Mouse (Mus musculus) skeletal muscle tissue, adult 2 months (tissue): Measurements from ENCODE around the gene Gcnt4.
"Not testable (repeated sequence)": the region's sequence is repeated elsewhere in the genome, so short reads cannot be mapped to it uniquely, and the experiment has no call there.

ENCODE experiments used
- DNase-seq: peaks from one replicate; pipeline ENCODE4 v3.0.0-alpha.2; 2012; ENCODE audit warnings: low read depth, low spot score

The Gcnt4 gene

DNA sequence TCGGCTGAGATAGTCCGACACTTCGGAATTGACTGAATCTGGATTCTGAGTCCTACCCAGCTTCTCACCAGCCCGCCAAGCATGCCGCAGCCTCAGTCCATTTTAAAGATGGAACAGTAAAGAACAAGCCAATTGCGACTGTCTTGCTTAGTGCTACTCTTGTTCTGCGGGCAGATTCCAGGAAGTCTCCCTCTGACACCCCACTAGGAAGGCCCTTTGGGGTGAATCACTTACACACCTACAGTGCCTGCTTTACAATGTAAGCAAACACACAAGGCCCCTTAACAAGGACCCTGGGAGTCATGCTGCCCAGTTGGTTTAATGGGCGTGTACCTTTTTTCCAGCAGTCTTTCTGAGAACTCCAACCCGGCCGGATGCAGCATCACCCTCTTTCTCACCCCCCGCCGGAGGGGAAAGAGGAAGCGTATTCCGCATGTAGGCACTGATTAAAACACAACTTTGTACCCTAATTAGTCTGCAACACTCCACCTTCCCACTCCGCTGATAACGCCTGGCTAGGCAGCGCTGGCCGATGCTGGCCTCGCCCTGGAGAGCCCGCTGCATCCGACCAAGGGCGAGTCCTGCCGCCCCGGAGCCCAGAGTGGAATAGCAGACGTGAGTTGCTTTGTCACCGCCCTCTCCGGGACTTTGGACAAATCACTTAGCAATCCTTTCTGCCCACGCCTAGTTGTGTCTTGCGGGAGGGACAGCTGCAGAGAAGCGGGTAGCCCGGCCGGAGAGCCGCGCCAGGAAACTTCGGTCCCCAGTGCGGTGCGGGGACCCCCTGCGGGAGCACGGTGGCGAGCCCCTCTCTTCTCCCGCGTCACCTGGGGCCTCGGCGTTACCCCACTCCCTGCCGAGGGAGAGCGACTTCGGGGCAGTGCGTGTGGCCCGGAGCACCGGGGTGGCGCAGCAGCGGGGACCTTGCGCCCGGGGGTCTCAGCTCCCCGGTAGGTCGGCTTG, at the start of gene Gcnt4:
TSS of gene Gcnt4 (plus strand) at position 691 of the 963 bp plus-strand sequence.
- peak; percentile 11 for DNase-seq

DNA sequence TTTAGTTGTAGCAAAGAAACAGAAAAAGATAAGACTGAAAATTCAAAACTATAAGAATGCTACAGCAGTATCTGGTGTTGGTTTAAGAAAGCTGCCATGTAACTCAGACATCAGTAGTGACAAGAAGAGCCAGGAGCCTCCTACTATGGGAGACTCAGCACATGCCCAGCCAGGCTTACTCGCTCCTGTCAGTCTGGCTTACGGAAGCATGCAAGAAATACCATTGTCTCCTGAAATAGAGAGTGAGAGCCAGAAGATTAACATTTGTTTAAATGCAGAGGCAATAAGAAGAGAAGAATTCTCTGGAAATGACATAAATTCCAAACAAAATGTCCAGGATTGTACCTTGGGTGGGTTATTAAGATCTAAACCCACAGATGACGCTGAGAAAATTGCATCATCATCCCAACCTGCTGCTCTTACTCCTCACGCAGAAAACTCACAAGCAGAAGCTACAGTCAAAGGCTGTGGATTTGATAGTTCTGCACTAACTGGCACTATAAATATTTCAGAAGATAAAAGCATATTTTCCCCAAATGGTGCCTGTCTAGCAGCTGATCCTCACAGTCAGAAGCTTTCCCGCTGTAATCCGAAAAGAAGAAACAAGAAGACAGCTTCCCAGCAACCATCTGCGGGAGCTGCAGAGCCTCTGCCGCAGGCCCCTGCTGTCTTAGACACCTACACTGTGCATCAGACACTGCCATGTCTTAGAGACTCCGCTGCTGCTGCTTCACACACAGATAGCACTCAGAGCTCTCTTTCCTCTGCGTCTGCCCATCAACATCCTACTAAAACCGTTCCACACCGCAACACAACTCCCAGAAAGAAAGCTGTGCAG, 46.0 kb upstream of the Gcnt4 start:
- no peak for DNase-seq

DNA sequence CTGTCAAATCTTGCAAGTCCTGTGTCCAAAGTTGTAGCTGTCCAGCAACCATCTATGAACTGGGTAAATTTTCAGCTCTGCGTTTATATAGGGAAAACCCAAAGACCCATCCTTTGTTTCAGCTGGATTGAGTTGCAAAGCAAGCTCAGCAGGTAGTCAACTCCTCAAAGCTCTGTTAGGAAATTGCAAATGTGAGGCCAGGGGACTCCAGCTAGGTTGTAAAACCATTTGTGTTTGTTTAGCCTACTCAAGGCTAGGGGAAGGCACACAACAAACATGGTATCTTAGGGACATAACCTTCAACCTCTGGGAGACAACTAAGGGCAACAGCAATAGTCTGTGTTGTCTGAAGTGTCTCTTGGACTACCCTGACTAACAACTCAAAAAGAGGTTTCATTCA, 40.0 kb upstream of the Gcnt4 start:
- no peak for DNase-seq

DNA sequence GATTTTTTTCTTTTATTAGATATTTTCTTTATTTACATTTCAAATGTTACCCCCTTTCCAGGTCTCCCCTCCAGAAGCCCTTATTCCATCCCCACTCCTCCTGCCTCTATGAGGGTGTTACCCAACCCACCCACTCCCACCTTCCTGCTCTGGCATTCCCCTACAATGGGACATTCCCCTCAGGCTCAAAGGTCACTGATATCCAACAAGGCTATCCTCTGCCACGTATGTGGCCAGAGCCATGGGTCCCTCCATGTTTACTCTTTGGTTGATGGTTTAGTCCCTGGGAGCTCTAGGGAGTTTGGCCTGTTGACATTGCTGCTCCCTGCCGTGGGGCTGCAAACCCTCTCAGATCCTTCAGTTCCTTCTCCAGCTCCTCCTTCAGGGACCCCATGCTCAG, 34.5 kb upstream of the Gcnt4 start:
- DNase-seq: no peak

DNA sequence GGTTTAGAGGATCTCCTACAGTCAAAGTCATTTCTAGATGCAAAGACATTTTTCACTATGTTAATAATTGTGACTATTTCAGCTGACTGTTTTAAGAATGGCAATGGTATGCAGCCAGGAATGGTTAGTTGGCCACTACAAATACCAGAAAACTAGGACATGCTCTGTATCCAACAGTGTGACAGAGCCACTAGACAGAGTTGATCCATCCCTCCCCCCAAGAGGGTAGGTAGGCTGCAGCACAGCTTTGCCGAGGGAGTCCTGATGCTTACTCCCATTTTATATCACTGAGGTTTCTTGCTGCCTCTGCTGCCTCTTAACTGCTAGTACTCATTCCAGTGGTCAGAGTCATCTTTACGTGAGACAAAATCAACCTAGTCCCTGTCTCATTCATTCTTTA, 29.3 kb upstream of the Gcnt4 start:
- DNase-seq: no peak

DNA sequence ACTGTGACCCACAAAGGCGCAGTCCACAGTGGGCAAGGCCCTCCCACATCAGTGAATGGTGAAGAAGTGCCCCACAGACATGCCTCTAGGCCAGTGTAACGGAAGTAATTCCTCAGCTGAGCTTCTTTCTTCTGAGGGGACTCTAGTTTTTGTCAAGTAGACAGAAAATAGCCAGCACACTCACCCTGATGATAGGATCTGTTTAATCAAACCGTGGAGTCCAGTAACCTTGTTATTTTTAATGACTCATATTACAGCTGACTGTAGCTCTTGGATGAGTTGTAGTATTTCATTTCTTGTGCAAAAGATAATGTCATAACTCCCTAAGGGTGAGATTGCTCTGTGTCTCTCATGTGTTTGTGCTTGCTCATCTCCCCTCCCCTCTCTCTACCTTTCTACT, 17.8 kb upstream of the Gcnt4 start:
- no peak for DNase-seq

DNA sequence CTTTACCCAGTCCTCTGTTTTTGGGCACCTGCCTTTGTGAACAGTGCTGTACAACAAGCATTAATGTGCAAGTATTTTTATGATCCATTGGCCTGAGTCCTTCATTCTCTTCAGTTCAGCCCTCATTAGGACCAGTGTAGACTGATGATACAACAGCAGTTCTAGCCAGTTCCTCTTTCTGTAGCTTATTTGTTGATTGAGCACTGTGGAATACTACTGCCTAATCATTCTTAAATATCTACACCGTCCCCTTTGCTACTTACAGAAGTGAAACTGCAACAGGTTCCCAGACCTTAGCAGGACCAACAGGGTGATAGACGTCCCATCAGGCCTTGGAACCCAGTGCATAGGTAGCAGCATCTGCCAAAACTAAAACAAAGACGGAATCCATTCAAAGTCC, 13.3 kb upstream of the Gcnt4 start:
- no peak for DNase-seq

DNA sequence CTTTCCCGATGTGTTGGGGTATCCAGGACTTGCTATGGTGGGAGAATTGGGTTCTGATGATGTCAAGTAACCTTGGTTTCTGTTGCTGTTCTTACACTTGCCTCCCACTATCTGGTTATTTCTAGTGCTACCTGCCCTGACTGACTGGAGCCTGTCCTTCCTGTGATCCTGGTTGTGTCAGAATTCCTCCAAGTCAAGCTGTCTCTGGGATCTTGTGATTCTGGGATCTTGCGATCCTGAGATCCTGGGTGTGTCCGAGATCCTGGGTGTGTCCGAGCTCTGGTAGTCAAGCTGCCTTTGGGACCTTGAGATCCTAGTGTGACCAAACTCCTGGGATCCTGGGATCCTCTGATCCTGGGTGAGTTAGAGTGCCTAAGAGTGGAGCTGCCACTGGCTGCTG, 1.4 kb upstream of the Gcnt4 start:
- DNase-seq: not testable (repeated sequence)

DNA sequence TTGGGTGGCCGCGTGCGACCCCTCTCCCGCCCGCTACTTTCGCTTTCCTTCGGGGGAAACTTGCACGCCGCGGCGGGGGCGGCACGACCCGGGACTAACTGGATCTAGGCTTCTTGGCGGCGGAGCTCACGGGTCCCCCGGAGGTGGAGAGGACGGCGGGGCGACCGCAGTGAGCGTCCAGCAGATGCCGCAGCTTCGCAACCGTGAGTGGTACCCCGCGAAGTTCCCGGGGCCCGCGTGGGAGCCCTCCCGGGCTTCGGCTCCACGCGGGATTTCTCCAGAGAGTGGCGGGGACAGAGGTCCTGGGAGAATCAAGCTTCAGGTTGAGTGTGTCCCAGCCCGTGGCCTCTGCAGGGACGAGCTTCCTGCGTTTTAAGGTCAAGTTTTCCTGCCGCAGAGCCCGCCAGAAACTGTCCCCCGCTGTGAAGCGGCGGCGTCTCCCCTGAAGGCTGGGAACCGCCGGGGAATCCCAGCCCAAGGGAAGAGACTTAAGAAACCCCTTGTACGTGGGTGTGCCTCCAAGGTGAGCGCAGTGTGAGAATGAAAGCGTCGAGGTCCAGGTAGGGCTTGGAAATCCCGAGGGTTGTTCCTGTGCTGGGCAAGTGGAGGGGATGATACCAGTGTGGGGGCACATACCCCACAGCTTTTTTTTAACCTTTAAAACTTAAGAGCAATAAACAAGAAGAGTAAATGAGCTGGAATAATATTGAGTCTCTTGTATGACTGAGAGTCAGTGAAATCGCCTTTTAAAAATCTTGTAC, 676 bp downstream of the Gcnt4 start:
- no peak for DNase-seq

DNA sequence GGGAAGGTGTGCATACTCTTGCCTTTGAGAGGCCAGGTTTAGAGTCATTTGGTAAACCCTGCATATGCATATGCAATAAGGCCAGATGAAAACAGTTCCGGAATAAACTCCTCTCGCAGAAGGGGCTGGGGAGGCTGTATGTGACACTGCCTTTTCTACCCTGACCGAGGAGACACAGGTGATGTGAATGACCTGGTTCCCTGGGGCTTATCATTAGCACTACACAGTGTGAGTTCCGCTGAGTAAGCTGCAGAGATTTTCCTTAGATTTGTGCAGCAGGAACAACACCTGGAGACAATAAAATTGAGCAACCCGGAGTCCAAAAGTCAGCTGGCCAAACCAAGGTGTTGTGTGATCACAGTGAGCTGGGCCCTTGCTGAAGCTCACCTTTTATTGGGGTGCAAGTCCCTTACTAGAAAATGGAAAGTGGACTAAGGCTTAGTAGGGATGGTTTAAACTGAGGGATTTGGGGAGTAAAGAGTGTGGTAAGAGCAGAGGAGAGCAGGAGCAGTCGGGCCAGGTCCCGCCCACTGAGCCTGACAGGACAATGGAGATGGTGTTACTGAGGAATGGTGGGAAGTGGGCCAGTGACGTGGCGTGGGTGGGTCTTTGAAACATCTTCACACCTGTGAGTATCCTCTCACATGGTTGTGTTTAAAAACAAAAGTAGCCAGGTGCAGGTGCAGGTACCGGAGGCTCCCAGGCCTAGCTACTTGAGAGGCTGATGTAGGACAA, 1.7 kb downstream of the Gcnt4 start:
- no peak for DNase-seq

DNA sequence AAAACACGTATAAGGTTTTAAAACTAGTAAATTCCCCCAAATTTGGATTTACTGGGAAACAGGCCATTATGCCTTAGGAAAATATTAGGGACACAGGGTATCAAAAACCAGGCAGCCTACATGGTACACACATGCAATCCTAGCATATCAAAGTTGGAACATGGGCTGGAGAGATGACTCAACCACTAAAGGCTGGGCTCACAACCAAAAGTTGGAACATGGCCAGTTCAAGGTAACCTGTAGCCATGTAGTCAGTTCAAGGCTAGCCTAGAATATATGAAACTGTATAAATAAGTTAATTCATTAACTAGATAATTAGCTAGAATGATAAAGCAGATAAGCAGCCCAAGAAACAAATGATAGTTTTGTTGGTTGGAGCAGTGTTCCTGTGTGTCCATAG, 3.3 kb downstream of the Gcnt4 start:
- no peak for DNase-seq

DNA sequence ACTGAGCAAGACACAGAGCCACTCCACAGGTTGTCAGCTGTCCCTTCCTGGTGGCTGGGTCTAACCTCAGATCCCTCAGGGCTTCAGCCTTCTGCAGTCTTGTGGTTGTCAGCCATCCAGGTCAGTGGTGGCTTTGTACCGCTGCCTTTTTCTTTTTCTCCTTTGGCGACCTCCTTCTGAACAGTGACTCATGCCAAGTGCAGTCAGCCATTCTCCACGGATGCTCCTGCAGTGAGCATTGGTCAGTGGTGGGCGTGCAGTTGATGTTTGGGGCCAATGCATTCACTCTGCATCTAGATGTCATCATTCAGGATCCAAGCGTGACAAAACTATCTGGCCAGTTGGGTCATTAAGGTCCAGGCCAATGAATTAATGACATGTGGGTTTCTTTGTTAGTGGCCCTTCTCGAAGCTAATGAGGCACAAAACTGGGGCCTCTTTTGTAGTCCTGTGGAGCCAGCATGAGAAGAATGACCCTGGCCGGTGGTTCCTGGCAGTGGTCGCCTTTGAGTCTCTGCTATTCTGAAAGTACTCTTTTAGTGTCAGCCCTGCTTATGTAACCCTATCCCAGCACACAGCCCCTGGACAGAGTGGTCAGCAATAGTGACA, 4.0 kb downstream of the Gcnt4 start:
- no peak for DNase-seq

DNA sequence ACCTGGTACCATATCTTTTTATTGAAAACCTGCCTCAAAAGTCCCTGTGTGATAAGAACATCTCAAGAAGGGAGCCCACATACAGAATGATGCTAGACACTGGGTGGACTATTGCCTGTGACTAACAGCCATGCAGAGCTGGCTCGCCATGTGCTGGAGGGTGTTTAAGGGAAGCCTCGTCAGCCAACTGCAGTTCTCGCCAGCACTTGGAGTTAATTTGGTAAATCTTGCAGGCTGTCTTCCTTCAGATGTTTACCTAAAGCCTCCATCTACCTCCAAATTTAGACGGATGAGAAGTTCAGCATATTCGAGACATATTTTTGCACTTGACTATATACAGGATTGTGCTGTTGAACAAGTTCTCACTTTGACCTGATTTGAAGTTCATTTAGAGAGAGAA, 8.3 kb downstream of the Gcnt4 start:
- no peak for DNase-seq

DNA sequence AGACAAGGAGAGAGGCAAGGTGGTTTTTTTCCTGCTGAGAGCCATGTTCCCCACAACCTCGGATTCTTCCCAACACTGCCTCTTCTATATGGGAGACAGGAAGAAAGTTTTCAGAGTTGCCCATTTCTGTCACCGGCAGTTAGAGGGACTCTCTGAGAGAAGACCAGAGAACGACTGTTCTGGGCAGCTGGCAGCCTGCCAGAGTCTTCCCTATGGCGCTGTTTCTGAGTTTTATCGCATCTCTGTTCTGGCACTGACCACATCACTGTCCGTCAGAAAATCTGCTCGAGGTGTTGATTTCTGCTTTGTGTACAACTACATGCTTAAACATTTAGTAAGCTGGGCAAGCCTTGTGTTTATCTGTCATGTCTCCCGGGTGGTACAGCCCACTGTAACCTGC, 8.9 kb downstream of the Gcnt4 start:
- DNase-seq: no peak

DNA sequence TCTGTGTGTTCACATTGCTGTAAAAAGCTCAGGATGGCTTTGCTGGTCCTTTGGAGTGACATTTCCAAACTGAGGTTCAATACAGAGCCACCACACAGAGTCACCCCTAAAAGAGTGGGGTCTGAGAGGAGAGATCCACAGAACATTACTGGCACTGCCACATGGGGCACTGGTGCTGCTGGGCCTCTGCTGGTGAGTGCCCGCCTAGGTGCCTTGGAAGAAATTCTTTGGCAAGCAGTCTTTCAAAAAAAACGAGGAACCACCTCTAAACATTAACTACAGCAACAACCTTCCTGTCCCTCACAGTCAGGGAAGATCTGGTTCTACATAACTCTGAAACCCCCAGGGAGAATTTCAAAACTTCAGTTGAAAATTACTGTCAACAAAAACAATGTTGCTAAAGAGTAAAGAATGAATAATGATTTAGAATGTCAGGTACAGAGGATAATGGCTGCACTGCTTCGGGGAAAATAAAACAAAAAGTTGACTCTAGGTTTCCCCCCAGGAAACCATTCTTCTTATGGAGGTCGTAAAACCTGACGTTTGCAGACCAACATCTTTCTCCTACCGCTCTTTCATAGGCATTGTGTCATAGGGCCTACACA, 11.8 kb downstream of the Gcnt4 start:
- no peak for DNase-seq

DNA sequence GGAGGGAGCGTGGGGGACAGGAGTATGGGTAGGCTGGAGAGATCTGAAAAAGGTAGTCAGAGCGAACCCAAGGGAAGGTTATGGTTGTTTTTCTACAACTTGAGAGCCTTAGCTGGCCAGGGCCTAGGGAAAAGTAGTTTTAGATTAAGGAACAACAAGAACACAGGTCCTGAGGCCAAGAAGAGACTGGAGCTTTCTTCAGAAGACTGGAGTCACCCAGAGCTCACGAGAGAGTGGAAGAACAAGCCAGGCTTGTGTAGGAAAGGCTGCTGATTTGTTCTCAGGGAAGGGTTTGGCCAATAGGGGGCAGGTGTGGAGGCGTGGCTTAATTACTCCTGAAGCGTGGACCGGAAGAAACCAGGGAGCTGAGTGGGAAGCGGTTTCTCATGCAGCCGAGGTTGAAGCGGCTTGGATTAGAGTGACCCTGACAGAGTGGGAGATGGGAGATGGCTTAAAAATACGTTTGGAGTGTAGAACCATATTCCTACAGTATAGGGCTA, 12.6 kb downstream of the Gcnt4 start:
- DNase-seq: no peak

DNA sequence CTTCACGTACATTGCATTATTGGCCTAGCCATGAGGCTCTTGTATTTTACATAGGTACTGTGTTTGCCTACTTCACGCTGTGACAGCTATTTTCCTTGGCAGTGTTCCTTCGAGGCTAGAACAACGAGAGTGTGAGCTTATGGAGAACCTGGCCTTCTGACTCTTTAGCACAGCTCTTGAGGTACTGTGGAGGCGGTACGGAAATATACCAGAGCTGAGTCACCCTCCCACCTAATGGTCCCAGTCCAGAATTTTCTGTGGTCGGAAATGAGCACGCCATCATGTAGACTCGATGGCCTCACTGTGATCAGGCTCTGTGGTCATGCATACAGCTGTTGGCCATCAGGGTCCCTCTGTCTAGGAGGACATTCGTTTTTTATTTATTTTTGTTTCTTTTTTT, 15.2 kb downstream of the Gcnt4 start:
- DNase-seq: no peak

DNA sequence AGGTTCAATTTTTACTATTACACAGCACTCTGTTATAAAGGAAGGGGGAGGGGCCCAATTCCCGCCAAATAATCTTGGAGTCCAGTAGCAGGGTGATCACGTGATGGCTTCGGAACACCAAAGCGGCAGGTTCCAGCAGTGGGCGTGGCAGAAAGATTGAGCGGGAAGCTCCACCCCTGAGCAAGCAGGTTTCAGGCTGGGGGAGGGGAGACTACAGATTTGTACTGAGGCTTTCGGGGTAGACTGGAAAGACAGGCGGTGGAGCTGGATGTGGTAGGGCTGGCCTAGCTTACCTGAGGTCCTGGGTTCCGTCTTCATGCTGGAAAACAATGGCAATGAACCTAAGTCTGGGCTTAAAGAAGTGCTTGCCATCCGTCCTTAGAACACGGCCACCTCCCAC, 17.0 kb downstream of the Gcnt4 start:
- not testable (repeated sequence) for DNase-seq

DNA sequence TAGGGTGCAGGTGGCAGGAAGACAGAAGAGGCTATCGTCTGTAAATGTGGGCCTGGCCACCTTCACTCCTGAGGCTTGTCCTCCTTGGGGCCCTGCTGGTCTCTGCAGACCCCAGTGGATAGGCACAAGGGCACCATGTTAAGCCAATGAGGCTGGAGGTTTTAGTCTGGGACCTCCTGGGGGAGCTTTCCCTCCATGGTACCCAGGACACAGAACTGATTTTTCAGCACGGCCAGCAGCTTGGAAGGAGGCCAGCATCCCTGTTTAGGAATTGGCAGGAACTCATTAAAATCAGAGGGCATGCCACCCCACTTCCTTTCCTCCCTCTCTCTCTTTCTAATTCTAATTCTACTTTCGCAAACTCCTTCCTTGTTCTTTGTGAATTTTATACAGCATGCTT, 19.1 kb downstream of the Gcnt4 start:
- no peak for DNase-seq

DNA sequence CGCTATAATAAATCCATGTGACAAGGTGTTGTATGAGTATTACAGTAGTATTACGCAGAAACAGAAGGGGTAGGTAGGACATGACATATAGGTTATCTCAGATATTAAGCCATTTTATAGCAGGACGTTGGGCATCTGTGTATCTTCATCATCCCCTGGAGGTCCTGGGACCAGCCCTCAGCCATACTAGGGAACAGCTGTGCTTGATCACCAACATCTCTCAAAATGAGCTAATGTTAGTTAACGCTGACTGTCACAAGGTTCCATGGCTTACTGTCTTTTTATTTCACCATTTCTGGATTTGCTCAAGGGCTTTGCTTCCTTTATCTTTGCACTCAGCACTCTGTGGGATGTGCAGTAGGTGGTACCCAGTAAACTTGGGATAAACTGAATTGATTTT, 21.3 kb downstream of the Gcnt4 start:
- DNase-seq: no peak
